Mouse (Mus musculus): ENCODE results near the gene Sema6d. TPM values are rescaled to one million over a fixed set of nuclear protein-coding genes. Genes with fewer than 3 reads are reported as not detected.

Sema6d gene
- 13.1 and 13.9 TPM in 2 replicates for polyA plus RNA-seq (2015; fragmentation: Nextera tagmentation; extraction: Ambion mirVana)

GRCm38 (mm10) chr2:124089813-124090230 lies at the start of gene Sema6d:
Gene Sema6d, plus strand, starts transcription at chr2:124089969.
- H3K27ac ChIP-seq, result no peak within 1 kb of the TSS
- peak within 1 kb of the TSS; percentile 89 for H3K4me2 ChIP-seq
- peaks cover 50% of the 10 kb centered on the region for H3K27me3 ChIP-seq
- H3K4me1 ChIP-seq, result peaks cover 14% of the 10 kb centered on the region
- 3% methylated on average over 29 of the region's 29 CpGs for whole genome bisulfite sequencing
- ATAC-seq (ENCODE audit: insufficient number of reproducible peaks, low FRiP score, low TSS enrichment, low read depth), result peak; percentile 48; the same call in 1 of the 2 replicates
- no peaks in the 10 kb centered on the region for H3K9me3 ChIP-seq
- H3K36me3 ChIP-seq, result no peaks in the 10 kb centered on the region
- peak within 1 kb of the TSS; percentile 42 for H3K4me3 ChIP-seq
- H3K9ac ChIP-seq, result peak within 1 kb of the TSS; percentile 1; the same call in 1 of the 2 replicates

- no peak for ATAC-seq (ENCODE audit: insufficient number of reproducible peaks, low FRiP score, low TSS enrichment, low read depth)
- Histone ChIP-seq H3K27ac (no peak overlapping the region), H3K27me3 (no peaks in the 10 kb centered on the region), H3K4me3 (no peak overlapping the region), H3K4me2 (no peak overlapping the region), H3K4me1 (no peaks in the 10 kb centered on the region), H3K9me3 (no peaks in the 10 kb centered on the region), H3K9ac (no peak overlapping the region), H3K36me3 (no peaks in the 10 kb centered on the region)
- WGBS, result 77% methylated on average over 3 of the region's 3 CpGs
Measured at GRCm38 (mm10) chr2:124059910-124060309, 29.9 kb upstream of the Sema6d start.

- H3K27me3 ChIP-seq, result no peaks in the 10 kb centered on the region
- 83% methylated on average over 4 of the region's 4 CpGs for WGBS
- H3K27ac ChIP-seq, result no peak overlapping the region
- no peaks in the 10 kb centered on the region for H3K9me3 ChIP-seq
- no peaks in the 10 kb centered on the region for H3K4me1 ChIP-seq
- H3K36me3 ChIP-seq, result no peaks in the 10 kb centered on the region
- no peak overlapping the region for H3K9ac ChIP-seq
- H3K4me2 ChIP-seq, result no peak overlapping the region
- H3K4me3 ChIP-seq, result no peak overlapping the region
- no peak for ATAC-seq (ENCODE audit: insufficient number of reproducible peaks, low FRiP score, low TSS enrichment, low read depth)
Measured at GRCm38 (mm10) chr2:124068380-124068779, 21.4 kb upstream of the Sema6d start.

GRCm38 (mm10) chr2:124070664-124071063 lies 19.1 kb upstream of the Sema6d start:
- WGBS, result 48% methylated on average over 2 of the region's 2 CpGs
- H3K4me1 ChIP-seq, result no peaks in the 10 kb centered on the region
- ATAC-seq (ENCODE audit: insufficient number of reproducible peaks, low FRiP score, low TSS enrichment, low read depth), result no peak

GRCm38 (mm10) chr2:124071380-124071779 lies 18.4 kb upstream of the Sema6d start:
- Histone ChIP-seq H3K9ac (no peak overlapping the region), H3K9me3 (no peaks in the 10 kb centered on the region), H3K36me3 (no peaks in the 10 kb centered on the region), H3K27ac (no peak overlapping the region), H3K4me2 (no peak overlapping the region), H3K4me3 (no peak overlapping the region), H3K27me3 (no peaks in the 10 kb centered on the region), H3K4me1 (no peaks in the 10 kb centered on the region)
- ATAC-seq (ENCODE audit: insufficient number of reproducible peaks, low FRiP score, low TSS enrichment, low read depth), result no peak
- WGBS, result 3% methylated on average over 2 of the region's 2 CpGs

More at GRCm38 (mm10) chr2:124070664-124071063, 19.1 kb upstream of the Sema6d start:
- Histone ChIP-seq H3K4me2 (no peak overlapping the region), H3K4me3 (no peak overlapping the region), H3K27me3 (no peaks in the 10 kb centered on the region), H3K27ac (no peak overlapping the region), H3K9me3 (no peaks in the 10 kb centered on the region), H3K9ac (no peak overlapping the region), H3K36me3 (no peaks in the 10 kb centered on the region)

GRCm38 (mm10) chr2:124090231-124091141 lies 717 bp downstream of the Sema6d start:
- peak overlapping the region; percentile 42 for H3K4me3 ChIP-seq
- peak overlapping the region; percentile 89 for H3K4me2 ChIP-seq
- peaks cover 50% of the 10 kb centered on the region for H3K27me3 ChIP-seq
- H3K4me1 ChIP-seq, result peaks cover 14% of the 10 kb centered on the region
- peak overlapping the region; percentile 1; the same call in 1 of the 2 replicates for H3K9ac ChIP-seq
- H3K9me3 ChIP-seq, result no peaks in the 10 kb centered on the region
- no peak for ATAC-seq (ENCODE audit: insufficient number of reproducible peaks, low FRiP score, low TSS enrichment, low read depth)
- no peaks in the 10 kb centered on the region for H3K36me3 ChIP-seq
- H3K27ac ChIP-seq, result no peak overlapping the region
- 1% methylated on average over 49 of the region's 49 CpGs for WGBS

- WGBS, result 31% methylated on average over 1 of the region's 1 CpGs
Measured at GRCm38 (mm10) chr2:124099697-124100096, 9.9 kb downstream of the Sema6d start.

GRCm38 (mm10) chr2:124100486-124101200 lies 10.9 kb downstream of the Sema6d start:
- no peak overlapping the region for H3K4me2 ChIP-seq
- H3K36me3 ChIP-seq, result no peaks in the 10 kb centered on the region
- H3K9me3 ChIP-seq, result no peaks in the 10 kb centered on the region
- no peaks in the 10 kb centered on the region for H3K27me3 ChIP-seq
- no peak for ATAC-seq (ENCODE audit: insufficient number of reproducible peaks, low FRiP score, low TSS enrichment, low read depth)
- no peak overlapping the region for H3K9ac ChIP-seq
- WGBS, result 23% methylated on average over 9 of the region's 9 CpGs
- no peaks in the 10 kb centered on the region for H3K4me1 ChIP-seq
- H3K27ac ChIP-seq, result no peak overlapping the region
- H3K4me3 ChIP-seq, result no peak overlapping the region

More at GRCm38 (mm10) chr2:124099697-124100096, 9.9 kb downstream of the Sema6d start:
- Histone ChIP-seq H3K4me1 (no peaks in the 10 kb centered on the region), H3K9ac (no peak overlapping the region), H3K4me3 (no peak overlapping the region), H3K4me2 (no peak overlapping the region), H3K36me3 (no peaks in the 10 kb centered on the region), H3K27ac (no peak overlapping the region), H3K9me3 (no peaks in the 10 kb centered on the region), H3K27me3 (no peaks in the 10 kb centered on the region)
- ATAC-seq (ENCODE audit: insufficient number of reproducible peaks, low FRiP score, low TSS enrichment, low read depth), result no peak

- Histone ChIP-seq H3K4me3 (no peak overlapping the region), H3K27ac (no peak overlapping the region), H3K9ac (no peak overlapping the region), H3K27me3 (no peaks in the 10 kb centered on the region), H3K9me3 (no peaks in the 10 kb centered on the region), H3K36me3 (no peaks in the 10 kb centered on the region), H3K4me1 (no peaks in the 10 kb centered on the region), H3K4me2 (no peak overlapping the region)
- no peak for ATAC-seq (ENCODE audit: insufficient number of reproducible peaks, low FRiP score, low TSS enrichment, low read depth)
Measured at GRCm38 (mm10) chr2:124101201-124101517, 11.4 kb downstream of the Sema6d start.

- Histone ChIP-seq H3K9me3 (no peaks in the 10 kb centered on the region), H3K27ac (no peak overlapping the region), H3K36me3 (no peaks in the 10 kb centered on the region), H3K27me3 (no peaks in the 10 kb centered on the region), H3K4me3 (no peak overlapping the region), H3K4me1 (no peaks in the 10 kb centered on the region), H3K9ac (no peak overlapping the region), H3K4me2 (no peak overlapping the region)
- 45% methylated on average over 5 of the region's 5 CpGs for WGBS
- ATAC-seq (ENCODE audit: insufficient number of reproducible peaks, low FRiP score, low TSS enrichment, low read depth), result no peak
Measured at GRCm38 (mm10) chr2:124101580-124101979, 11.8 kb downstream of the Sema6d start.

GRCm38 (mm10) chr2:124103277-124103676 lies 13.5 kb downstream of the Sema6d start:
- no peak overlapping the region for H3K27ac ChIP-seq
- no peaks in the 10 kb centered on the region for H3K36me3 ChIP-seq
- H3K4me1 ChIP-seq, result no peaks in the 10 kb centered on the region
- no peak overlapping the region for H3K9ac ChIP-seq
- H3K4me2 ChIP-seq, result no peak overlapping the region
- H3K4me3 ChIP-seq, result no peak overlapping the region
- no peaks in the 10 kb centered on the region for H3K9me3 ChIP-seq
- H3K27me3 ChIP-seq, result no peaks in the 10 kb centered on the region
- no peak for ATAC-seq (ENCODE audit: insufficient number of reproducible peaks, low FRiP score, low TSS enrichment, low read depth)
